Comparison of ENCODE assay signal across 9 mouse cellular contexts in the genomic region with DNA sequence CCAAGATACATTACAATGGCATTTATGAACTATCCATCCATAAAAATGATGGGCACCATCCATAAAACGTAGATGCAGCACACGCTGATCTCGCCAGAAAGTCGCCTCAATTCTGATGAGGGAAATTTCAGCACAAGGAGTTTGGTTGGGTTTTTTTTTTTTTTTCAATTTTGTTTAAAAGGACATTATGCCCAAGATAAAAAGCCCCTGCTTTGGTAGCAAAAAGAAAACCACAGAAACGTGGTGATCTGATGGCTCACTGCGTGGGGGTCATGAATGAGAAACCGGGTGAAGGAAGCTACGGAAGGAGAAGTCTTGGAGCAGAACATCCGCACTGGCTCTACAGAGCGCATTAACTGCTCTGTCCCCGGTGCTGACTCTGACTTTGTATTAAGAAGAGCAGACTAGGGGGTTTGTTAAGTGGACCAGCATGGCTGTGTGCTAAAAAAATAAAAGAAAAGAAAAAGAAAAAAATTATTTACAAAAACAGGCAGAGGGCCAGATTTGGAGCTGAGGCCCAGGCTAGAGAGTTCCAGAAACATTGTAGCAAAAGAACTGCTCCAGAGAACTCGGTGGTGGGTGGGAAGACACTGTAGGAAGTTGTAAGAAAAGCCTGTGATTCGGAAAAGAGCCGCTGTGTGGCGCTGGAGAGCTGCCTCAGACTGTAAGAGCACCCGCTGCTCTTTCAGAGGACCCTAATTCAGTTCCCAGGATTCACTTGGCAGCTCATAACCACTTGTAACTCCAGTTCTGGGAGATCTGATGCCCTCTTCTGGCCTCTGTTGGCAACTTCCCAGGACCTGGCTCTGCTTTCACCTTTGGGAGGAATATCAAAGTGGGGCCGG. TPM values are rescaled to one million over a fixed set of nuclear protein-coding genes. Genes with fewer than 3 reads are reported as not detected.
DNase-seq lines count a peak whose midpoint lies in the region; ATAC-seq and TF ChIP-seq lines count a peak whose summit lies in the region.
"Had no signal": no experiment of that assay in that cellular context is flagged by ENCODE, and none has a peak within 500 bp of the region (broad histone marks: within the 10 kb centered on the region; RNA-seq: fewer than 3 reads in every experiment).

No protein-coding gene starts in this region.

- no peak overlapping the region for H3K27ac ChIP-seq in kidney, postnatal 0 days
- H3K27ac ChIP-seq in kidney, embryonic 15.5 days = no peak overlapping the region
- H3K27ac ChIP-seq: neural tube, embryonic 12.5 days had no signal

- no peak overlapping the region for H3K4me3 ChIP-seq in kidney, postnatal 0 days (replicated peaks; ENCODE audit: low read depth, low read length)
- H3K4me3 ChIP-seq in kidney, embryonic 15.5 days (replicated peaks) = no peak overlapping the region
- H3K4me3 ChIP-seq: neural tube, embryonic 12.5 days had no signal

- no peaks in the 10 kb centered on the region for H3K9me3 ChIP-seq in kidney, postnatal 0 days (replicated peaks; ENCODE audit: low read length)
- no peaks in the 10 kb centered on the region for H3K9me3 ChIP-seq in kidney, embryonic 15.5 days (replicated peaks)
- H3K9me3 ChIP-seq: neural tube, embryonic 12.5 days had no signal

- peak; percentile 28 for DNase-seq in kidney, postnatal 0 days (ENCODE audit: low spot score)
- DNase-seq in CD4-positive helper T cell, adult 2 months (ENCODE audit: low read depth, low spot score) = peak; percentile 42
- DNase-seq in T-cell, adult 2 months (ENCODE audit: low spot score) = peak; percentile 26
- DNase-seq in lung, postnatal 14 days = peak; percentile 42
- no peak for DNase-seq in gastrocnemius, adult 8-10 months (ENCODE audit: low spot score in 2 of 2)
- no peak for DNase-seq in adrenal gland, adult (ENCODE audit: inconsistent age in 2 of 2, low spot score in 1 of 2)

- no peak for ATAC-seq in kidney, postnatal 0 days (replicated peaks; ENCODE audit: low FRiP score, low read depth)
- no peak for ATAC-seq in kidney, embryonic 15.5 days (replicated peaks; ENCODE audit: low FRiP score)
- ATAC-seq in erythroid progenitor cell, adult 5-6 weeks (replicated peaks; ENCODE audit: low FRiP score, poor library complexity, severe bottlenecking) = no peak

- 60% methylated on average over 17 of the region's 17 CpGs for WGBS in kidney, postnatal 0 days
- WGBS in kidney, embryonic 15.5 days = 60% methylated on average over 17 of the region's 17 CpGs

- no peaks in the 10 kb centered on the region for H3K36me3 ChIP-seq in kidney, postnatal 0 days (ENCODE audit: insufficient read depth, low read length)
- no peaks in the 10 kb centered on the region for H3K36me3 ChIP-seq in kidney, embryonic 15.5 days
- H3K36me3 ChIP-seq: neural tube, embryonic 12.5 days had no signal

- H3K9ac ChIP-seq in kidney, postnatal 0 days (ENCODE audit: low read depth, low read length) = no peak overlapping the region
- H3K9ac ChIP-seq in kidney, embryonic 15.5 days = no peak overlapping the region
- H3K9ac ChIP-seq: neural tube, embryonic 12.5 days had no signal

- peak; percentile 39 for TF ChIP-seq CTCF in kidney, postnatal 0 days (IDR thresholded peaks at IDR 0.05; ENCODE audit: low read depth)

- no peak overlapping the region for H3K4me2 ChIP-seq in kidney, postnatal 0 days (ENCODE audit: low read length)
- H3K4me2 ChIP-seq in kidney, embryonic 15.5 days = no peak overlapping the region
- H3K4me2 ChIP-seq: neural tube, embryonic 12.5 days had no signal

- 0 out of 2 replicates have a peak, but pooled peaks cover 4% of the 10 kb centered on the region for H3K4me1 ChIP-seq in kidney, postnatal 0 days (replicated peaks; ENCODE audit: insufficient read depth, low read length)
- H3K4me1 ChIP-seq in kidney, embryonic 15.5 days = peaks cover 8% of the 10 kb centered on the region

- 0 out of 2 replicates have a peak, but pooled peaks cover 3% of the 10 kb centered on the region for H3K27me3 ChIP-seq in kidney, postnatal 0 days (ENCODE audit: insufficient read depth, low read length)
- H3K27me3 ChIP-seq in kidney, embryonic 15.5 days = peaks cover 33% of the 10 kb centered on the region

RNA-seq across cellular contexts. Expression of gene Trpm2, which starts 1.6 kb away (rescaled TPM):
- 0.20 and 0.40 TPM in 2 replicates for polyA plus RNA-seq in kidney, postnatal 0 days (2015; fragmentation: Nextera tagmentation; extraction: Ambion mirVana)
- polyA plus RNA-seq in kidney, embryonic 15.5 days (2015; fragmentation: Nextera tagmentation; extraction: Ambion mirVana) = 0.32 and 0.97 TPM in 2 replicates
- total RNA-seq in erythroid progenitor cell, adult 5-6 weeks (2015; ENCODE audit: low replicate concordance) = 0.42 and 1.1 TPM in 2 replicates
- 33.1 and 38.6 TPM in 2 replicates for total RNA-seq in erythroid progenitor cell, adult 5-6 weeks (2017; ENCODE audit: low replicate concordance)
- under 1 TPM in 2 of 4 experiments, not detected in 2; 0.07 to 0.20 TPM for total RNA-seq in gastrocnemius, adult 8-10 months (2022)

RNA-seq across cellular contexts. Expression of gene 1810043G02Rik, which starts 6.4 kb away (rescaled TPM):
- 29.8 and 32.0 TPM in 2 replicates for polyA plus RNA-seq in kidney, postnatal 0 days (2015; fragmentation: Nextera tagmentation; extraction: Ambion mirVana)
- polyA plus RNA-seq in kidney, embryonic 15.5 days (2015; fragmentation: Nextera tagmentation; extraction: Ambion mirVana) = 29.5 and 32.1 TPM in 2 replicates
- not detected in 2 replicates for total RNA-seq in erythroid progenitor cell, adult 5-6 weeks (2015; ENCODE audit: low replicate concordance)
- total RNA-seq in erythroid progenitor cell, adult 5-6 weeks (2017; ENCODE audit: low replicate concordance) = 0.26 and 3.5 TPM in 2 replicates
- total RNA-seq in gastrocnemius, adult 8-10 months (2022) = 1 to 10 TPM; 3.2 to 4.7 (median 3.4) TPM

RNA-seq across cellular contexts. Expression of gene Pfkl, which starts 38.0 kb away (rescaled TPM):
- 78.8 and 86.6 TPM in 2 replicates for polyA plus RNA-seq in kidney, postnatal 0 days (2015; fragmentation: Nextera tagmentation; extraction: Ambion mirVana)
- 149 and 164 TPM in 2 replicates for polyA plus RNA-seq in kidney, embryonic 15.5 days (2015; fragmentation: Nextera tagmentation; extraction: Ambion mirVana)
- total RNA-seq in erythroid progenitor cell, adult 5-6 weeks (2015; ENCODE audit: low replicate concordance) = 0.42 and 1.8 TPM in 2 replicates
- 9.2 and 9.8 TPM in 2 replicates for total RNA-seq in erythroid progenitor cell, adult 5-6 weeks (2017; ENCODE audit: low replicate concordance)
- total RNA-seq in gastrocnemius, adult 8-10 months (2022) = 10 to 100 TPM in 1 of 4 experiments, 1 to 10 TPM in 3; 7.0 to 10.6 (median 7.2) TPM

Comparison
In these comparisons a context has a peak if more than half of its experiments do, and no peak if none do; other contexts are left out.
1. DNase-seq: peak in kidney, postnatal 0 days (single experiment), CD4-positive helper T cell, adult 2 months (single experiment), T-cell, adult 2 months (single experiment) and lung, postnatal 14 days (single experiment); none in gastrocnemius, adult 8-10 months (0 of 2) and adrenal gland, adult (0 of 2).